Mouse (Mus musculus): ENCODE measurements around the gene Pls3. TPM values are rescaled to one million over a fixed set of nuclear protein-coding genes. Genes with fewer than 3 reads are reported as not detected.

The Pls3 gene
- polyA plus RNA-seq, 1 experiment, result 16.2 TPM

- H3K4me3 ChIP-seq (ENCODE audit: insufficient read depth, low read length), result no peak overlapping the region
- H3K4me1 ChIP-seq (ENCODE audit: control insufficient read depth, insufficient read depth, low read length), result peaks cover 13% of the 10 kb centered on the region
- H3K27ac ChIP-seq (ENCODE audit: insufficient read depth, low read depth, low read length), result no peak overlapping the region
- TF ChIP-seq CTCF (IDR thresholded peaks at IDR 0.05; ENCODE audit: low read depth, low read length) (no peak), POLR2A (IDR thresholded peaks at IDR 0.05; ENCODE audit: borderline replicate concordance, low read depth, low read length) (no peak)
These were observed 32.9 kb downstream of the Pls3 start for GRCm38 (mm10) chrX:75842120-75842519.

- TF ChIP-seq CTCF (IDR thresholded peaks at IDR 0.05; ENCODE audit: low read depth, low read length), result no peak
These were observed 34.7 kb downstream of the Pls3 start for GRCm38 (mm10) chrX:75840263-75840662.

DNA sequence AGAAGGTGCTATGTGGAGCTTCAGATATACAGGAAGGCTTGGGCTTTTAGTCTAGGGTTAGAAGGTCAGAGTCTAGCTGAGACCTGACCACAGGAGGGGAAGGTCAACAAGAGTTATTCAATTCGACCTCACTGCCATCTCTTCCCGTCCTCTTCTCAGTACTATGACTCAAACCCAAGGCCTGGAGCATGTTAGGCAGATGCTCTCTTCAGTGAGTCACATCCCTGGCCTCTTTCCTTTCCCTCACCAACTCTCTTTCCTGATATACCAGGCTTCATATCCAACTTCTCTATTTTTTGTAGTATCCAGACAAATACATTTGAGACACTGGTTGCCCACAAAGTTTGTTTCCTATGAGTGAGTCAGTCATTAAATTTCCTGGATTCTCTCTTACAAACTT, 40.1 kb downstream of the Pls3 start:
- TF ChIP-seq POLR2A (IDR thresholded peaks at IDR 0.05; ENCODE audit: borderline replicate concordance, low read depth, low read length) (no peak), CTCF (IDR thresholded peaks at IDR 0.05; ENCODE audit: low read depth, low read length) (no peak)
- no peak overlapping the region for H3K4me3 ChIP-seq (ENCODE audit: insufficient read depth, low read length)
- H3K4me1 ChIP-seq (ENCODE audit: control insufficient read depth, insufficient read depth, low read length), result peaks cover 15% of the 10 kb centered on the region
- peak overlapping the region; percentile 50 for H3K27ac ChIP-seq (ENCODE audit: insufficient read depth, low read depth, low read length)

More at GRCm38 (mm10) chrX:75840263-75840662, 34.7 kb downstream of the Pls3 start:
- no peak overlapping the region for H3K4me3 ChIP-seq (ENCODE audit: insufficient read depth, low read length)
- peaks cover 13% of the 10 kb centered on the region for H3K4me1 ChIP-seq (ENCODE audit: control insufficient read depth, insufficient read depth, low read length)
- no peak overlapping the region for H3K27ac ChIP-seq (ENCODE audit: insufficient read depth, low read depth, low read length)

DNA sequence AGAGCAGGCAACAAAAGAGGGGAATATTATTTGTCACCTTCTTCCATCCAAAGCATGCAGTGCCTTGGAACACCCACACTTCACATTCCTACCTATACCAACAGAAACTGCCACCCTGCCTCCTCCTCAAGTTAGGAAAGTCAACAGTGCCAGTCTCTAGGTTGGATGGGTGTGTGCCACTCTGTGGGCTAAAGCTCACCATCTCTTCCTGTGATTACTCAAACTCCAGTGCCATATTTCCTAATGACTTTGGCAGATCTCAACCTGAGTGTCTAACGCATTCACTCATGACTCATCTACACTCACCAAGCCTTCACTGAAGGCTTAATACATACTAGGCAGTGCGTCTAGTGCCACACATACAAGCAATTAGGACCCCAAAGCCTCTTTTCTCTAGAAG, 40.7 kb downstream of the Pls3 start:
- TF ChIP-seq CTCF (IDR thresholded peaks at IDR 0.05; ENCODE audit: low read depth, low read length) (no peak), POLR2A (IDR thresholded peaks at IDR 0.05; ENCODE audit: borderline replicate concordance, low read depth, low read length) (no peak)
- Histone ChIP-seq H3K27ac (ENCODE audit: insufficient read depth, low read depth, low read length) (peak overlapping the region; percentile 50), H3K4me3 (ENCODE audit: insufficient read depth, low read length) (no peak overlapping the region), H3K4me1 (ENCODE audit: control insufficient read depth, insufficient read depth, low read length) (peaks cover 11% of the 10 kb centered on the region)

- Histone ChIP-seq H3K27ac (ENCODE audit: insufficient read depth, low read depth, low read length) (peak overlapping the region; percentile 71), H3K4me3 (ENCODE audit: insufficient read depth, low read length) (peak overlapping the region; percentile 1; the same call in 1 of the 2 replicates), H3K4me1 (ENCODE audit: control insufficient read depth, insufficient read depth, low read length) (peaks cover 11% of the 10 kb centered on the region)
- no peak for TF ChIP-seq POLR2A (IDR thresholded peaks at IDR 0.05; ENCODE audit: borderline replicate concordance, low read depth, low read length)
- TF ChIP-seq CTCF (IDR thresholded peaks at IDR 0.05; ENCODE audit: low read depth, low read length), result no peak
These were observed 41.9 kb downstream of the Pls3 start for GRCm38 (mm10) chrX:75833006-75833641.

DNA sequence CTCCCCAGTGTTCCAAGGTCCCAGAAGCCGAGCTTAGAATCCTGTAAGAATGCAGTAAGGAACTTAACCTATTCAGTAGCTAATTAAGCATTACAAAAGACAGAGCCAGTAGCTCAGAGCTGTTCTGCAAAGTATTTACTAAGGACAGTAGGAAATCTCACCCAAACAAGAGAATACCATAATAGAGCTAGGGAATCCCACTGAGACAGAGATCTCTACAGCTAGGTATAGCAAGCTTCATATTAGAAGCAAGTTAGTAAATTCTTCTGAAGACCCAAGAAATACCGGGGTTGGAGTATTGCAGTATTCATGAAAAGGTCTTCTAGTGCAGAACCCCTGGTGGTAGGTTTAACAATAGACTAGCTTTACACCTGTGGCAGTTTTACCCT, 45.1 kb downstream of the Pls3 start:
- TF ChIP-seq POLR2A (IDR thresholded peaks at IDR 0.05; ENCODE audit: borderline replicate concordance, low read depth, low read length), result no peak
- TF ChIP-seq CTCF (IDR thresholded peaks at IDR 0.05; ENCODE audit: low read depth, low read length), result no peak
- Histone ChIP-seq H3K4me1 (ENCODE audit: control insufficient read depth, insufficient read depth, low read length) (peaks cover 11% of the 10 kb centered on the region), H3K4me3 (ENCODE audit: insufficient read depth, low read length) (no peak overlapping the region), H3K27ac (ENCODE audit: insufficient read depth, low read depth, low read length) (no peak overlapping the region)

- Histone ChIP-seq H3K4me1 (ENCODE audit: control insufficient read depth, insufficient read depth, low read length) (peaks cover 7% of the 10 kb centered on the region), H3K27ac (ENCODE audit: insufficient read depth, low read depth, low read length) (no peak overlapping the region), H3K4me3 (ENCODE audit: insufficient read depth, low read length) (no peak overlapping the region)
- TF ChIP-seq CTCF (IDR thresholded peaks at IDR 0.05; ENCODE audit: low read depth, low read length), result no peak
- no peak for TF ChIP-seq POLR2A (IDR thresholded peaks at IDR 0.05; ENCODE audit: borderline replicate concordance, low read depth, low read length)
These were observed 45.6 kb downstream of the Pls3 start for GRCm38 (mm10) chrX:75829240-75829866.

GRCm38 (mm10) chrX:75818647-75819271, 56.2 kb downstream of the Pls3 start:
- Histone ChIP-seq H3K27ac (ENCODE audit: insufficient read depth, low read depth, low read length) (peak overlapping the region; percentile 34), H3K4me1 (ENCODE audit: control insufficient read depth, insufficient read depth, low read length) (peaks cover 10% of the 10 kb centered on the region; the same call in 1 of the 2 replicates), H3K4me3 (ENCODE audit: insufficient read depth, low read length) (no peak overlapping the region)
- TF ChIP-seq CTCF (IDR thresholded peaks at IDR 0.05; ENCODE audit: low read depth, low read length) (no peak), POLR2A (IDR thresholded peaks at IDR 0.05; ENCODE audit: borderline replicate concordance, low read depth, low read length) (no peak)

DNA sequence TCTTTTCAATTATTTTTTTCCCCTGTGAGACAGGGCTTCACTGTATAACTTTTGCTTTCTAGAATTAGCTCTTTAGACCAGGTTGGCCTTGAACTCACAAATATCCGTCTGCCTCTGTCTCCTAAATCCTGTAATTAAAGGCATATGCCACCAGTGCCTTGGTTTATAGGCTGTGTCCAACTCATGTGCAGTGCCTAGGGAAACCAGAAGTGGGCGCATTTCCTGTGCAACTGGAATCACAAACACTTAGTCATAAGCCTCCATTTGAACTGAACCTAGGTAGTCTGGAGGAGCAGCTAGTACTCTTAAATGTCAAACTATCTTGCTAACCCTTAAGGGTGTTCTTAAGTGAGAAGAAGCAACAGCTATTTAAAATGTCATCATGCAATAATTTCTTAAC, 60.0 kb downstream of the Pls3 start:
- TF ChIP-seq CTCF (IDR thresholded peaks at IDR 0.05; ENCODE audit: low read depth, low read length), result no peak
- no peak for TF ChIP-seq POLR2A (IDR thresholded peaks at IDR 0.05; ENCODE audit: borderline replicate concordance, low read depth, low read length)
- Histone ChIP-seq H3K4me3 (ENCODE audit: insufficient read depth, low read length) (no peak overlapping the region), H3K4me1 (ENCODE audit: control insufficient read depth, insufficient read depth, low read length) (peaks cover 9% of the 10 kb centered on the region; the same call in 1 of the 2 replicates), H3K27ac (ENCODE audit: insufficient read depth, low read depth, low read length) (peak overlapping the region; percentile 17; the same call in 1 of the 2 replicates)

DNA sequence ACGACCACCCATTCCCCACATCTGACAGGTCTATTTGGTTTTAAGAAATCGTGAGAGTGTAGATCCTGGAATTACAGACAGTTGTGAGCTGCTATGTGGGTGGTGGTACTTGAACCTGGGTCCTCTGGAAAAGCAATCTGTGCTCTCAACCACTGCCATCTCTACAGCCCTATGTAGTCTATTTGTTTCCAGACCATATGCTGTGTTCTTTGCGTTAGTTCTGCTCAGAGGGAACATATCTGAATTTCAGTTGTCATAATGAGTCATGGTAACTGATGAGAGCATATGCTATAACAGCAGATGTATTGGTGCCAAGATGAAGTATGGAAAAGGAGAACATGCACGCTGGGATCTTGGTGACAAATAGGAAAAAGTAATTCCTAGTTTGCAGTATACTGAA, 60.9 kb downstream of the Pls3 start:
- peaks cover 6% of the 10 kb centered on the region; the same call in 1 of the 2 replicates for H3K4me1 ChIP-seq (ENCODE audit: control insufficient read depth, insufficient read depth, low read length)
- no peak for TF ChIP-seq POLR2A (IDR thresholded peaks at IDR 0.05; ENCODE audit: borderline replicate concordance, low read depth, low read length)
- no peak for TF ChIP-seq CTCF (IDR thresholded peaks at IDR 0.05; ENCODE audit: low read depth, low read length)
- no peak overlapping the region for H3K4me3 ChIP-seq (ENCODE audit: insufficient read depth, low read length)
- H3K27ac ChIP-seq (ENCODE audit: insufficient read depth, low read depth, low read length), result no peak overlapping the region
